Mouse (Mus musculus) hematopoietic multipotent progenitor cell, adult 10-12 weeks (in vitro differentiated cells): Measurements from ENCODE around the gene Prh1. TPM values are rescaled to one million over a fixed set of nuclear protein-coding genes. Genes with fewer than 3 reads are reported as not detected.

Experiments
- polyA plus RNA-seq: library from polyadenylated mRNA; stranded (reverse); fragments of >175 nt; gene quantifications from 2 replicates; pipeline ENCODE4 v1.2.3, GENCODE M21; 2012; ENCODE audit warnings: low replicate concordance

The Prh1 gene
- not detected in 2 replicates for polyA plus RNA-seq

GRCm38 (mm10) chr6:132569509-132569908, at the start of gene Prh1:
TSS of gene Prh1 (plus strand) at chr6:132569809.

GRCm38 (mm10) chr6:132595613-132596012, 26.0 kb downstream of the Prh1 start, which contains the start of gene Prp2:
TSS of gene Prp2 (plus strand) at chr6:132595913.

Other genes with a start within 250 kb of the Prh1 start
- gene Gm8882, start 205.7 kb upstream of the Prh1 start, polyA plus RNA-seq = not detected in 2 replicates
- gene Prp2, start 26.1 kb downstream of the Prh1 start, polyA plus RNA-seq = not detected in 2 replicates
- not detected in 2 replicates for gene A630073D07Rik, start 81.7 kb downstream of the Prh1 start, polyA plus RNA-seq
- gene Tas2r120, start 87.1 kb downstream of the Prh1 start, polyA plus RNA-seq = not detected in 2 replicates
- not detected in 2 replicates for gene Tas2r121, start 131.2 kb downstream of the Prh1 start, polyA plus RNA-seq
- gene Tas2r122, start 142.1 kb downstream of the Prh1 start, polyA plus RNA-seq = not detected in 2 replicates
- not detected in 2 replicates for gene Tas2r115, start 168.2 kb downstream of the Prh1 start, polyA plus RNA-seq
- not detected in 2 replicates for gene Tas2r124, start 184.9 kb downstream of the Prh1 start, polyA plus RNA-seq
- gene Tas2r102, start 192.3 kb downstream of the Prh1 start, polyA plus RNA-seq = not detected in 2 replicates
- gene Tas2r136, start 208.4 kb downstream of the Prh1 start, polyA plus RNA-seq = not detected in 2 replicates
- not detected in 2 replicates for gene Tas2r117, start 233.0 kb downstream of the Prh1 start, polyA plus RNA-seq